Mouse (Mus musculus) heart, adult 11 months (tissue): Measurements from ENCODE around the gene Ctcf.
"Not testable (repeated sequence)": the region's sequence is repeated elsewhere in the genome, so short reads cannot be mapped to it uniquely, and the experiment has no call there.

Source experiments
- DNase-seq: peaks from one replicate; pipeline ENCODE4 v3.0.0; 2022

The Ctcf gene

GRCm38 (mm10) chr8:105636018-105636962 is at the start of gene Ctcf:
Gene Ctcf, plus strand, starts transcription at chr8:105636568.
- DNase-seq: peak; percentile 99

- peak; percentile 58 for DNase-seq
Measured at GRCm38 (mm10) chr8:105592431-105592830, 43.9 kb upstream of the Ctcf start.

DNA sequence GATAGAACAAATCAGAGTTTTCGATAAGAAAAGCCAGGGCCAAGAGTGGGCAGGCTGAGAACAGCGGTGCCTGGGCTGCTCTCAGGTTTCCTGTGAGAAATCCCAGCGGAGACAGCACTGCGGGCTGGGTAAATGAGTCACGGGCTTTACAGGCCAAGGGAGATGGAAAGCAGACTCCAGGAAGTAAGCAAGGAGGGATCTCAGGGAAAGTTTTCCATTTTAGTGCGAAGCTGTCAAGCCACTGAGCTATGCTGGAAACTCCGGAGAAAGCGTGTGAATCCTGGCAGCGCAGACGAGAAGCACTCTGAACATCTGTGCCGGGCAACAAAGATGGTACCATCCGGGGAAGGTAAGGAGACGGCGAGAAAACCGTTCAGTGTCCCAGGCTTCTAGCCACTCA is 42.5 kb upstream of the Ctcf start:
- DNase-seq: peak; percentile 98

DNA sequence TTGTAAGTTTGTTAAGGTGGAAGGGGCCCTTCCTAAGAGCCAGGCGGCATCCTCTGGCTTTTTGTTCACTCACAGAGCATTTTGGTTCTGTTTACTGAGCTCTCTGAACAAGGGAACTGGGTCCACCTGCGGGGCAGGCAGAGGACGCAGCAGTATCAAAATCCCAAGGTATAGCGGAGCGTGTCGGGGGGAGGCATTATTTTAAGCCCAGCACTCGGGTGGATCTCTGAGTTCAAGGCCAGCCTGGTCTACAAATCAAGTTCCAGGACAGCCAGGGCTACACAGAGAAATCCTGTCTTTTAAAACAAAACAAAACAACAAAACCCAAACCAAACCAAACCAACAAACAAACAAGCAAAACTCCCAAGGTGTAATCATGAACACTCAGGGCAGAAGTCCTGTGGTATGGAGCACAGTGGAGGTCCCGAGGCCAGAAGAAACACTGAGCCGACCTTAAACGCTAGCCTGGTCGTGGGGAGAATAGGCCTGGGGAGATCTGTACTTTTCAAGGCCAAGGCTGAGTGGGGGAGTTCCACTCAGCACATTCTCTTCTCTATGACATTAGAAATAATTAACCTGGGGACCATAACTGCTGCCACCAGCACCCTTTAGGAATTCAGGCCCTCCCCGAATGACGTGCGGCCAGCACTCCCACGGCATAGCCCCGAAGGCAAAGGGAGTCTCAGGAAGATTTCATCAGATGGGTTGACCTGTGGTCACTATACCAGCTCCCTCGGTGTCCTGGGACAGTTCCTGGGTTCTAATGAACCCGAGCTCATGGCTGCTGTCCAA is 41.7 kb upstream of the Ctcf start:
- peak; percentile 91 for DNase-seq

DNA sequence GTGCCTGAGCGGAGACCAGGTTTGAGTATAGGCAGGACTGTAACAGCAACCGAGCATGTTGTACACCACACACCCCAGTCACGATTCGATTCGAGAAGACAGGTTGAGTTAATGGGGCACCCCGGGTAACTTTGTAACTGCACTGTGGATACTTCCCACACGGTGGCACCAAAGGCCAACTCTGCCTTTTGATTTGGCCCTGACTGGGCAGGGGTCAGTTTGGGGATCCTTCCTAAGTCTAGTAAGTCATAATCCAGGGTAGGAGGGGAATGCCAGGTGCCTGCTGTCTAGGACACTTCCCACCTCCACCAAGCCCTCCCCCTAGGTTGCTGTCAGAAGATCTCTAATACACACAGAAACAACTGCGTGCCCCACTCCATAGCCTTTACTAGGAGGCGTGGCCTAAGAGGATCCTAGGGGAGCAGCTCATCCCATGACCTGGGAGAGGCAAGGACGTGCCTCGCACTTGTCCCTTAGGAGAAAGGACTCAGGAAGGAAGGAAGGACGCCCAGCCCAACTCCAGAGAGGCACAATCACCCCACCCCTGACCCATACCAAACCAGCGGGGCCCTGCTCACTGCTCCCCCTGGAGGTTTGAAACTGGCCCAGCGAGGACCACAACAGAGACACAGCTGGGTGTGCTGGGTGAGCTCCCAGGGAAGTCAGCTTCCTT is 39.9 kb upstream of the Ctcf start:
- peak; percentile 99 for DNase-seq

DNA sequence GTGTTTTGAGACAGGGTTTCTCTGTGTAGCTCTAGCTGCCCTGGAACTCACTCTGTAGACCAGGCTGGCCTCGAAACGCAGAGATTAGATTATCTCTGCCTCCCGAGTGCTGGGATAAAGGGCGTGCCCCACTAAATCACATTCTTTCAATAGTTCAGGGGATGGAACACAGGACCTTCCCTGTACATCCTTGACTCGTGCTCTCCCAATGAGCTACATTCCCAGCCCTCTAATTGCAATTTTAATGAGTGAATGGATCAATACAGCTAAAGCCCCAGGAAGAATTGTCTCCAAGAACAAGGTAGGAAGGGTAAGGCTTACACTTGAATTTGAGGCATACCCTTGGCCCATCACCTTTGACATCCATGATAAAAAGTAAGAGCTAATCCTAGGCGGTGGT is 37.6 kb upstream of the Ctcf start:
- peak; percentile 71 for DNase-seq

DNA sequence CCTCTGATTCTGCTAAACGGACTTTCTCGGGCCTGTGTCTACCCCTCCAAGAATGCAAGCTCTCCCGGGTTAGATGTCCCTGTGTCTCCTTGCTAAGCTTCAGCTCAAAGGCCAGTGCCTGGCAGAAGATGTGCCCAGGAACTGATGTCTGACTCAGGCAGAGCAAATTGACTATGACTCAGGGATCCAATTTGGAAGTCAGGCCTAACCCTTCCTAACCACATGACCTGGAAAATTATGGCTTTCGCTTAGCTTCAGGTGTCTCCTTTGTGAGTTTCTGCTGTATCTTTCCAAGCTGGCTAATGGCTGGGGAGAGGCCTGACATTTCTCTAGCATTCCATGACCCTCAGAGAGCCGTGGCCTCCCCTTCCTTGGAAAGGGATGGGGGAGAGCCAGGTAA is 35.1 kb upstream of the Ctcf start:
- peak; percentile 83 for DNase-seq

- DNase-seq: not testable (repeated sequence)
Measured at GRCm38 (mm10) chr8:105602540-105602939, 33.8 kb upstream of the Ctcf start.

DNA sequence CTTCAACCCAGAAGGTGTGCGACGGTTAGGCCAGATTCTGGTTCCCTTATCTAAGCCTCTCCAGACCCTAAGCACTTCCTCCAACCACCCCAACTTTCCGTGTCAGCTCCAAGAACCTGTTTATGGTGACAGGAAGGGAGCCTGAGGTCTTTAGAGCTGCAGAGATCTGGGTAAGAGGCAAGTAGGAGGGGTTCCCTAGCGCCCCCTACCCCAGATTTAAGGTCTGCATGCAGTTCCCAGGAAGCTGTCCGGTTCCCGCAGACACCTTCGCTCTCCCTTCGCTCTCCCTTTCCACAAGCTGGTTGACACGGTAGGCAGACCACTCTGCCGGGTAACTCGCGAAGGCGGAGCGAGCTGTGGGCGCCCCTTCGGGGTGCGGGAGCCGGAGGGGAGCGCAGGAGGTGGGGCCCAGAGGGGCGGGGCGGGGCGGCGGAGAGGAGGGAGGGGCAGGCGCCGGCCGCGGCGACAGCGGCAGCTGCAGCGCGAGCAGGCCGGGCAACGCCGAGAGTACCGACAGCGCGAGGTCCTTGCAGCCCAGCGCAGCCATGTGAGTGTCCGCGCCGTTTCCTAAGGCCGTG is 31.5 kb upstream of the Ctcf start, which contains the start of gene Ripor1:
Ripor1 (plus strand) TSS at position 452 of the 578 bp plus-strand sequence.
- DNase-seq: peak; percentile 99

GRCm38 (mm10) chr8:105605491-105606188 is 30.7 kb upstream of the Ctcf start:
- DNase-seq: peak; percentile 97

GRCm38 (mm10) chr8:105606189-105607023 is 30.0 kb upstream of the Ctcf start:
- peak; percentile 100 for DNase-seq

GRCm38 (mm10) chr8:105607062-105607461 is 29.3 kb upstream of the Ctcf start:
- peak; percentile 93 for DNase-seq

GRCm38 (mm10) chr8:105607684-105608083 is 28.7 kb upstream of the Ctcf start:
- DNase-seq: peak; percentile 94

DNA sequence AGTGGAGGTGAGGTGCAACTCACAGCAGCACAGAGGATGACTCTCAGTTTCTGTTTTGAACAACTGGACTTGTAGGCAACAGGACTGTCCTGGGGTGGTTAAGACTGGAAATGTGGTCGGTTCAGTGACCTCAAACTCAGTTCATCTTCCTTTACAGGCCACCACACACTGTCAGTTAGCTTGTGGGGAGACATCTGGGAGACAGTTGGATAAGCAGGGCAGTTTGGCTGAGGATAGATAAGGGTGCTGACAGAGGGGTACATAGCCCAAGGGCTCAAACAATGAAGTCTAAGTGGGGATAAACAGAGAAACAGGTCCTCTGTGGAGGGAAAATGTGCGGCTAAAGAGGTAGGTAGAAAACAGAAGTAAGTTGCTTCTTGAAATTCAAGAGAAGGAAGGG is 27.0 kb upstream of the Ctcf start:
- DNase-seq: no peak

GRCm38 (mm10) chr8:105609771-105610170 is 26.6 kb upstream of the Ctcf start:
- peak; percentile 90 for DNase-seq

- DNase-seq: peak; percentile 95
Measured at GRCm38 (mm10) chr8:105611836-105612235, 24.5 kb upstream of the Ctcf start.

DNA sequence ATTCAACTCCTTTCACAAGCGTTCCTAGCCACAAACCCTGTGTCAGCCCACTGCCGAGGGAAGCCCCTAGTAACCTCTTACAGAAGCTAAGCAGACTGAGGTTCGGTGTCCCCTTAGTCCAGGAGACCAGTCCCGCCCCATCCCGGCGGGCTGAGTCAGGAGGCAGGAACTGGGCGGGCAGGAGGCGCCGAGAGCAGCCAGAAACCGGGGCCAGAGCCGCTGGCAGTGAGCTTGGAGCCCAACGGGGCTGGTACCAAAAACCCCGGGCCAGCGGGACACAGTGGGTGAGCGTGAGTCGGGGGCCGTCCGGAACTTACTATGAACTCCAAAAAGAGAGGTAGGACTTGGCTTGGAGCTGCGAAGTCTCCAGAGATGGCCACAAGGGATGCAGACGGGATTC is 23.3 kb upstream of the Ctcf start:
- DNase-seq: peak; percentile 98

DNA sequence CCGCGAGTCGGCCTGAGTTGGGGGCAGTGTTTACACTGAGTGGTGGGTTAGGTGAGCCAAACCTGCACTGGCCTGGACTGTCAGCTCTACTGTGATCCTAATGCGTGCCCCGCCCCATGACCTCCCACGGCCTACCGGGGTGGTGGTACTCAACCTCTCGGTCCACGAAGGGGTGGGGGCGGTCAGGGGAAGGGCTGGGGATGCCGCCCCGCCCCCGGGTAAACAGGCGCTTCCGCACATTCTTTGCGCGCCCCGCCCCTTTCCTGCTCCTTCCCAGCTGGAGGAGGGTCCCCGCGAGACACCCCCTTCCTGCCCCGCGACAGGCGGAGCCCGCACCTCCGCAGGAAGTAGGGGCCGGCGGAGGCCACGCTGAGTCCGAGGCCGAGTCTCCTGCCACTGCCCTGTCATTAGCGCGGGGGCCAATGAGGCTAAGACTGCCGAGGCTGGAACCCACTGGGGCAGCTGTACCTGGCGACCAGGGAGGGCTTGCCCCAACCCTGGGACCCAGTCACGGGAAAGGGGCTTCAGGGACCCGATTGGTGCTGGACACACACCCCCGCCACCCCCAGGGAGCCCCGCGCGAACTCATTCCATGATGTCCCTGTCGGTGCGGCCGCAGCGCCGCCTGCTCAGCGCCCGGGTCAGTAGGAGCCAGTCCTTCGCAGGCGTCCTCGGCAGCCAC is 22.4 kb upstream of the Ctcf start:
- DNase-seq: peak; percentile 99

- DNase-seq: peak; percentile 90
Measured at GRCm38 (mm10) chr8:105615942-105616341, 20.4 kb upstream of the Ctcf start.
